Mouse (Mus musculus) heart, embryonic 11.5 days (tissue): Measurements from ENCODE around the gene Ptrh2. TPM values are rescaled to one million over a fixed set of nuclear protein-coding genes. Genes with fewer than 3 reads are reported as not detected.

ENCODE experiments used
- ATAC-seq: fragments of 200-750 bp; cut with Nextera tagmentation; replicated peaks from 2 replicates; pipeline ENCODE4 v1.8.0; 2017; ENCODE audit warnings: moderate library complexity; ENCODE audit not compliant: insufficient number of reproducible peaks, low FRiP score, low TSS enrichment
- H3K27ac ChIP-seq: fragments of 300-500 bp; sonication (generic); 2 replicates; pipeline ENCODE4 v1.5.1; 2014; ENCODE audit warnings: mild to moderate bottlenecking, low read depth, low read length
- H3K27me3 ChIP-seq: fragments of 300-500 bp; sonication (generic); 2 replicates; pipeline ENCODE4 v1.6.1; 2014; ENCODE audit warnings: mild to moderate bottlenecking, low read length, mixed read lengths; ENCODE audit not compliant: control insufficient read depth, insufficient read depth
- H3K36me3 ChIP-seq: fragments of 300-500 bp; sonication (generic); 2 replicates; pipeline ENCODE4 v1.6.1; 2014; ENCODE audit warnings: mild to moderate bottlenecking, low read length, moderate library complexity, mixed read lengths; ENCODE audit not compliant: control insufficient read depth, insufficient read depth
- H3K4me1 ChIP-seq: fragments of 300-500 bp; sonication (generic); 2 replicates; pipeline ENCODE4 v1.6.1; 2014; ENCODE audit warnings: low read length; ENCODE audit not compliant: control insufficient read depth, insufficient read depth
- H3K4me2 ChIP-seq: fragments of 300-500 bp; sonication (generic); 2 replicates; pipeline ENCODE4 v1.6.1; 2014; ENCODE audit warnings: mild to moderate bottlenecking, moderate library complexity
- H3K4me3 ChIP-seq: fragments of 300-500 bp; sonication (generic); 2 replicates; pipeline ENCODE4 v1.5.1; 2014; ENCODE audit warnings: low read depth, low read length
- H3K9ac ChIP-seq: fragments of 300-500 bp; sonication (generic); 2 replicates; pipeline ENCODE4 v1.6.1; 2014; ENCODE audit warnings: mild to moderate bottlenecking, low read depth, low read length, moderate library complexity
- H3K9me3 ChIP-seq: fragments of 300-500 bp; sonication (generic); replicated peaks from 2 replicates; pipeline ENCODE4 v1.6.1; 2016; ENCODE audit warnings: low read length; ENCODE audit not compliant: control insufficient read depth
- whole genome bisulfite sequencing: fragments of 180-500 bp; shearing (Covaris S2); extraction: QIAGEN DNeasy Blood & Tissue Kit; methylation state at CpG from one replicate; pipeline ENCODE4 v1.1.7; 2014; ENCODE audit not compliant: insufficient replicate concordance; 5-methylcytosine and 5-hydroxymethylcytosine counted together
- polyA plus RNA-seq: library from polyadenylated mRNA; unstranded; fragments of >200 nt; fragmentation: Nextera tagmentation; extraction: Ambion mirVana; gene quantifications from 2 replicates; pipeline ENCODE4 v1.2.1, GENCODE M21; 2014

Gene Ptrh2
- polyA plus RNA-seq, 1 experiment from 2014 or later = 22.7 TPM

- ATAC-seq = no peak
- H3K27me3 ChIP-seq = no peaks in the 10 kb centered on the region
- H3K4me1 ChIP-seq = peaks cover 13% of the 10 kb centered on the region
- H3K4me2 ChIP-seq = no peak overlapping the region
- WGBS = 69% methylated on average over 5 of the region's 5 CpGs
- H3K36me3 ChIP-seq = no peaks in the 10 kb centered on the region
- no peak overlapping the region for H3K9ac ChIP-seq
- no peak overlapping the region for H3K4me3 ChIP-seq
- no peak overlapping the region for H3K27ac ChIP-seq
- no peaks in the 10 kb centered on the region for H3K9me3 ChIP-seq
Observed at GRCm38 (mm10) chr11:86678957-86679356, 4.8 kb upstream of the Ptrh2 start.

GRCm38 (mm10) chr11:86680729-86681128, 3.1 kb upstream of the Ptrh2 start:
- H3K4me2 ChIP-seq = no peak overlapping the region
- 97% methylated on average over 3 of the region's 3 CpGs for WGBS
- no peaks in the 10 kb centered on the region for H3K27me3 ChIP-seq
- no peaks in the 10 kb centered on the region for H3K9me3 ChIP-seq
- no peak overlapping the region for H3K27ac ChIP-seq
- ATAC-seq = no peak
- peaks cover 20% of the 10 kb centered on the region for H3K4me1 ChIP-seq
- no peak overlapping the region for H3K9ac ChIP-seq
- H3K36me3 ChIP-seq = no peaks in the 10 kb centered on the region
- H3K4me3 ChIP-seq = no peak overlapping the region

GRCm38 (mm10) chr11:86681423-86681822, 2.4 kb upstream of the Ptrh2 start:
- H3K4me3 ChIP-seq = no peak overlapping the region
- H3K27ac ChIP-seq = no peak overlapping the region
- peaks cover 20% of the 10 kb centered on the region for H3K4me1 ChIP-seq
- no peaks in the 10 kb centered on the region for H3K27me3 ChIP-seq
- no peaks in the 10 kb centered on the region for H3K36me3 ChIP-seq
- no peak overlapping the region for H3K4me2 ChIP-seq
- 82% methylated on average over 3 of the region's 3 CpGs for WGBS
- ATAC-seq = no peak
- H3K9me3 ChIP-seq = no peaks in the 10 kb centered on the region
- no peak overlapping the region for H3K9ac ChIP-seq

GRCm38 (mm10) chr11:86682861-86683260, 924 bp upstream of the Ptrh2 start:
- Histone ChIP-seq H3K4me3 (peak overlapping the region; percentile 78), H3K27ac (no peak overlapping the region), H3K4me2 (peak overlapping the region; percentile 66), H3K9ac (peak overlapping the region; percentile 87), H3K9me3 (no peaks in the 10 kb centered on the region), H3K36me3 (no peaks in the 10 kb centered on the region), H3K4me1 (peaks cover 20% of the 10 kb centered on the region), H3K27me3 (no peaks in the 10 kb centered on the region)
- no peak for ATAC-seq
- WGBS = 35% methylated on average over 7 of the region's 7 CpGs

DNA sequence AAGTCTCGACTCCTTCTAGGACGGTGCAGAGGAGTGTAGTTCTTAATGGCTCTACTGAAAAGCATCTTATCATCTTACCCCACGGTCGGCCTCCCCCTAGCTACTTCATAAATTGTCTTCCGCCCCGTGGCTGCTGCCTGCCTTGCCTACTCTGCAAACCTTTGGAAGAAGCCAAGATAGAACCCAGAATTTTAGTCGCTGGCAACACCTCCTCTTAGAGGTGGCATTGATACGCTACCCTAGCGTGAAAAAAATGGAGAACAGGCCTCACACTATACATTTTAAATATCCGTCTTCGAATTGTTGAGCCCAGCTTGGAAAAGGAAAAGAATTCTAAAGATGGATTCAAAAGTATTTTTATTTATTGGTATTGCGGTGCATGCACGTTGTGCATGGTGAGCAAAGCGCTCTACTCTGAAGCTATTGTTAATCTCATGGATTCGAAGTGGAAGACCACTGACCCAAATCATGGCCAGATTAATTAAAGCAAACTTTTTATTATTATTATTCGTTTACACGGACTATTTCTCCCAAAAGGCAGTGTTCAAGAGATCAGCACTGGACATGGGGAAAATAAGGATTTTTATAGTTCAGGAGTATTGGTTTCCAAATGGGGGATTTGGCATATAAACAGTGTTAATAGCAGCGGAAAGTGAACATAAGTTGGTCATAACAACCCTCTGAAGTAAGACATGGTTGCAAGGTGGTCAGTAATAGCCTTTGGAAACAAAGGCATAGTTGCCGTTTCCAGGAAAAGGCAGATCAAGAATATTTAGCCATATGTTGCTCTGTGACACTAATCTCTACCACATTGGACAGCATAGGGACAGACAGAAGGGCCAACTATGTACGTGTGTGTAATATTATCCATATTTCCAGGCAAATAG, 584 bp downstream of the Ptrh2 start:
- WGBS = 8% methylated on average over 20 of the region's 20 CpGs
- H3K36me3 ChIP-seq = no peaks in the 10 kb centered on the region
- ATAC-seq = 0 out of 2 replicates have a peak, but pooled peaks have one; percentile 16
- peak overlapping the region; percentile 87 for H3K9ac ChIP-seq
- peaks cover 16% of the 10 kb centered on the region for H3K4me1 ChIP-seq
- H3K27ac ChIP-seq = peak overlapping the region; percentile 90
- no peaks in the 10 kb centered on the region for H3K27me3 ChIP-seq
- peak overlapping the region; percentile 78 for H3K4me3 ChIP-seq
- H3K9me3 ChIP-seq = no peaks in the 10 kb centered on the region
- H3K4me2 ChIP-seq = peak overlapping the region; percentile 66

DNA sequence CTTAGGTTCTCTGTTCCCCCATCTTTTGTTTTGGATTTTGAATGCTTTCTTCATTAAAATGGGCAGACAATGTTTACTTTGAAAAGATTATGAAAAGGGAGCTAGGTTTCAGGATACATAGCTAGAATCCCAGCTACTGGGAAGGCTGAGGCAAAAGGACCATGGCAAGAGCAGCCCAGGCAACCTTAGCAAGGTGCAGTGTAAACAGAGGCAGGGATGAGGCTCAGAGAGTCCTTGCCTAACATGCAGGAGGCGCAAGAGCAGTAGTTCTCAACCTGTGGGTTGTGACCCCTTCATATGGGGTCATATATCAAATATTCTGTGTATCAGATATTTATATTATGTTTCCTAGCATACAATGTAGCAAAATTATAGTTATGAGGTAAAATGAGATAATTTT, 1.6 kb downstream of the Ptrh2 start:
- Histone ChIP-seq H3K9me3 (no peaks in the 10 kb centered on the region), H3K27me3 (no peaks in the 10 kb centered on the region), H3K4me3 (no peak overlapping the region), H3K36me3 (peaks cover 3% of the 10 kb centered on the region; the same call in 1 of the 2 replicates), H3K4me1 (peaks cover 16% of the 10 kb centered on the region), H3K9ac (no peak overlapping the region), H3K4me2 (peak overlapping the region; percentile 66), H3K27ac (no peak overlapping the region)
- 87% methylated on average over 1 of the region's 1 CpGs for WGBS
- ATAC-seq = no peak

DNA sequence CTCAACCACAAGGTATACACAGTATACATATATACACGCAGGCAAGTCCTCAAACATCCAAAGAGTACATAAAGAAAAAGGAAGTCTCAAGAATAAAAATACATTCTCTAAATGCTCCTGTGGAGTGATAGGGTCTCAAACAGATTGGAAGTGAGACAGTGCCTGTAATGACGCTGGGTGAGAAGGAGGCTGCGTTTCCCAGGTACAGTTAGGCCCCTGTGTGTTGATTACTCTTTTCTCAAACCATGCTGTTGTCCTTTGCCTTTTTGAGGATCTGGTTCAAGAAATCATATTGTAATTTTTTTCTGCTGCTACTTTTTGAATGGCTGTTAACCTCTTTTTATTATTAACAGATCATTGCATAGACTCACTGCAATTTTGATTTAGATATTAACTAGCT, 6.6 kb downstream of the Ptrh2 start:
- Histone ChIP-seq H3K9me3 (no peaks in the 10 kb centered on the region), H3K4me3 (no peak overlapping the region), H3K27ac (no peak overlapping the region), H3K36me3 (peaks cover 5% of the 10 kb centered on the region), H3K4me1 (no peaks in the 10 kb centered on the region), H3K27me3 (no peaks in the 10 kb centered on the region), H3K9ac (no peak overlapping the region), H3K4me2 (no peak overlapping the region)
- ATAC-seq = no peak
- 90% methylated on average over 3 of the region's 3 CpGs for WGBS

GRCm38 (mm10) chr11:86691482-86691881, 7.7 kb downstream of the Ptrh2 start:
- H3K4me3 ChIP-seq = no peak overlapping the region

GRCm38 (mm10) chr11:86691956-86692355, 8.2 kb downstream of the Ptrh2 start:
- H3K4me3 ChIP-seq = no peak overlapping the region
- no peaks in the 10 kb centered on the region for H3K9me3 ChIP-seq
- H3K9ac ChIP-seq = no peak overlapping the region
- no peaks in the 10 kb centered on the region for H3K27me3 ChIP-seq
- 96% methylated on average over 2 of the region's 2 CpGs for WGBS
- peaks cover 5% of the 10 kb centered on the region for H3K36me3 ChIP-seq
- H3K27ac ChIP-seq = no peak overlapping the region
- H3K4me2 ChIP-seq = no peak overlapping the region
- no peaks in the 10 kb centered on the region for H3K4me1 ChIP-seq
- ATAC-seq = no peak

More at GRCm38 (mm10) chr11:86691482-86691881, 7.7 kb downstream of the Ptrh2 start:
- WGBS = 92% methylated on average over 3 of the region's 3 CpGs
- H3K36me3 ChIP-seq = peaks cover 5% of the 10 kb centered on the region
- no peak for ATAC-seq
- H3K9me3 ChIP-seq = no peaks in the 10 kb centered on the region
- H3K27ac ChIP-seq = no peak overlapping the region
- H3K4me2 ChIP-seq = no peak overlapping the region
- H3K4me1 ChIP-seq = no peaks in the 10 kb centered on the region
- no peaks in the 10 kb centered on the region for H3K27me3 ChIP-seq
- no peak overlapping the region for H3K9ac ChIP-seq
